Mouse (Mus musculus) CD8-positive naive resting alpha-beta T cell, adult 2 months (primary cell): ENCODE measurements around the gene Zfp281.

Experiments used
- DNase-seq, 2 experiments: peaks; one replicate each; pipeline ENCODE4 v3.0.0; 2022; ENCODE audit warnings: low read depth in 2 of 2, low spot score in 2 of 2

Gene Zfp281

DNA sequence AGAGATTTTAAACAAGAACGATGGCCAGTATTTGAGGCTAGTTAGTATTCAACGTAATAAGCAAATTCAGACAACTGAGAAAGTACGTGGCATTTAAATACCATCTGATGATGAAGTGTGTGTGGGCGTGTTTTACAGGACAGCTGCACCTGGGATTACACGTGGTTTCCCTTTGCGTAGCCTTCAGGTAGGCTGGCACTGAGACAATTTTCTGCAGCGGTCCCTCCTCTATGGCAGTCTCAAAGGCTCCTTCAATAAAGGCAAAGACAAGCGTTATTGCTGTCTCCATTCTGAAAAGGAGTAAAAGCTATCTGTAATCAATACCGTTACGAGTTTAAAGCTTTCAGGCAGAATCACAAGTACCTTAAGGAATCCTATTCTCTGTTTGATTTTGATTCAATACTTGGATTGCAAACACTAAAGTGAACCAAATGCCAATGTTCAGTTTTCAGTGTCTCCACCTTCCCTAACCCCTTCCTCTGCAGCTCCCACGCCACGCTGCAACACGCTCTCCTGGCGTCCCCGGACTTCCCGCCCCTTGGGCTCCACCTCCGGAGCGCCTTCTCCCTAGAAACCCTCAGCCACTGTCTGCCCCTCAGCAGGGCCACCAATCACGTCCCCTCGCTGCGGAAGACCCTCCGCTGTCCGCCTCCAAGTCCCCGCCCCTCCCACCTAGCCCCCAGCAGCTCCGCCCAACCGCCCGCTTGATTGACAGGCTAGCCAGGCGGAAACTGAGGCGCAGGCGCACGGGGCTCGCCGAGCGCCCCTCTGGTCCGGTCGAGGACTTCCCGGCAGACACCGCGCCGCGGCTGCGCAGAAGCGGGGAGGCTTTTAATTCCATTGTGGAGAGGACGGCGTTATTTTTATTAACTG lies at the start of gene Zfp281:
Gene Zfp281, plus strand, starts transcription at position 756 of the 873 bp plus-strand sequence.
- peak; percentile 82 to 89 for DNase-seq

GRCm38 (mm10) chr1:136577890-136578663 lies 46.6 kb upstream of the Zfp281 start:
- no peak for DNase-seq

DNA sequence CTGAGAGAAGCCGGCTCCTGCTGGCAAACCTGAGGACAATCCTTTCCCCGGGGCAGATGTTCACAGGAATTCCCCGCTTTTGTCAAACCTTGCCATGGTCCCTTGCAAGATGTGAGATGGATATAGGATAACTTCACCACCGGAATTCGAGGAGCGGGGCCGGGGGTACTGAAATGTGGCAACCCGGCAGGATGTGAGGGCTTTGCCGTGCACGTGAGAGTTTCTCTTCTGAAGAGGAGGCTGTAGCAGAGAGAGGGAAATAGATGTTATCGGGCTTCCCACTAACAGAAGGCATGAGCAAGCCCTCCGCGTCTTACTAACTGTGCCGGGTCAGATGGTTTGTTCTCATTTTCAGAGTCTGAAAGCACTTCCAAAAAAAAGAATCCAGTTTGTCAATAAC lies 45.3 kb upstream of the Zfp281 start:
- DNase-seq: peak in 1 of 2 experiments; percentile 34

GRCm38 (mm10) chr1:136580266-136580665 lies 44.4 kb upstream of the Zfp281 start:
- DNase-seq: peak; percentile 11 to 34

- no peak for DNase-seq
These were observed 42.9 kb upstream of the Zfp281 start for GRCm38 (mm10) chr1:136581841-136582240.

- DNase-seq: no peak
These were observed 36.8 kb upstream of the Zfp281 start for GRCm38 (mm10) chr1:136587761-136588405.

- no peak for DNase-seq
These were observed 35.8 kb upstream of the Zfp281 start for GRCm38 (mm10) chr1:136588908-136589307.

DNA sequence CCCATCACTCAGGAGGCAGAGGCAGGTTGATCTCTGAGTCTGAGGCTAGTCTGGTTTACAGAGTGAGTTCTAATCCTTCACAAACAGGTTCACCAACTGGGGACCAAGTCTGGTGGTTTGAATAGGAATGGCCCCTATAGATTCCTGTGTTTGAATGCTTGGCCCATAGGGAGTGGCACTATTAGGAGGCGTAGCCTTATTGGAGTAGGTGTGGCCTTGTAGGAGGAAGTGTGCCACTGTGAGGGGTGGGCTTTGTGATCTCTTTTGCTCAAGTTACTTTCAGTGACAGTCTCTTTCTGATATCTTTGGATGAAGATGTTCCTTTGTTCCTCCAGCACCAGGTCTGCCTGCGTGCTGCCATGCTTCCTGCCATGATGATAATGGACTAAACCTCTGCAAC lies 32.0 kb upstream of the Zfp281 start:
- no peak for DNase-seq

DNA sequence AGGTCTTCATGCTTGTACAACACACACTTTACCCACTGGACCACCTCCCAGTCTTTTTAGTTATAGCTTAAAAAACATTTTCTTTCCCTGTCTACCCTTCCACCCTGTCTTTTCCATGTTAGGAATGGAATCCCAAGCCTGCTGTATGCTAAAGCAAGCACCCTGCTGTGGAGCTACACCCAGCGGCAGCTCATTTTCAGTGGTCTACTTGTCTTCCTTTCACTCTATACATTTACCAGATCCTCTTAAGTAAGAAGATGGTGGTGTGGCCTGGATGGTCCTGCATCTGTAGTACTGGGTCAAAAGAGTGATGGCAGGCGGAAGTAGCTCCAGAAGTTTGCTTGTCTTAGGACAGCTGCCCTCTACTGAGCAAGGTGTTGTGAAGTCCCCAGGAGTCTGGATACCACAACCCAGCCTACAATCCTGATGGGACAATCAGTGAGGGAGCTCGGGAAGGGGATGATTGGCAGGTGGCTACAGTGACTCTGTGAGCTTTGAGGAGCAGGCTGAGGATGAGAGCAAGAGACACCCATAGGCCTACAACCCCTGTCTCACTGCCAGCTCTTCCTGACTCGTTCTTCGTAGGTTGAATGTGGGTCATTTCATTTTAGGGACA lies 30.4 kb upstream of the Zfp281 start:
- no peak for DNase-seq

DNA sequence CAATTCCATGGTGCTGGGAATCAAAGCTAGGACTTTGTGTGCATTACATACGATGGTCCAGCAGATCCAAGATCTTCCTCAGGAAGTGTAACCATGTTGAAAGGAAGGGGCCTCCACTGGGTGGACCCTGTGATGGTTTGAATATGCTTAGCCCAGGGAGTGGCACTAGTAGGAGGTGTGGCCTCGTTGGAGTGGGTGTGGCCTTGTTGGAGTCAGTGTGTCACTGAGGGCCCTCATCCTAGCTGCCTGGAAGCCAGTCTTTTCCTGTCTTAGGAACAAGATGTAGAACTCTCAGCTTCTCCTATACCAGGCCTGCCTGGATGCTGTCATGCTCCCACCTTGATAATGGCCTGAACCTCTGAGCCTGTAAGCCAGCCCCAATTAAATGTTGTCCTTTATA lies 27.9 kb upstream of the Zfp281 start:
- DNase-seq: no peak

DNA sequence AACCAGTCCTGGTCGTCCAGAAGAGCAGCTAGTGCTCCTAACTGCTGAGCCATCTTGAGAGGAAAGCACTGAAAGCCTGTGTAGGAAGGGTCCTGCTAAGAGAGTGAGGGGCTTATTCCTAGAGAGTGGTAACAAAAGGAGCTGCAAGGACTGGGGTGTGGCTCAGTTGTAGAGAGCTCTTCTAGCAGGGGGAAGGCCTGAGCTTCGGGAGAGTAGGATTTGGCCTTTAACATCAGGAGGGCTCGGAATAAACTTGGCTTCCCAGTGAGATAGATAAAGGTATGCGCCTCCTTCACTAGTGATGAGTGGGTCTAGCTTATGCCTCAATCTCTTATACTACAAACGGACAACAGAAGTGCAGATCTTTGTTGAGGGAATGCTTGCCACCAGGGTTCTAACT lies 26.4 kb upstream of the Zfp281 start:
- no peak for DNase-seq

DNA sequence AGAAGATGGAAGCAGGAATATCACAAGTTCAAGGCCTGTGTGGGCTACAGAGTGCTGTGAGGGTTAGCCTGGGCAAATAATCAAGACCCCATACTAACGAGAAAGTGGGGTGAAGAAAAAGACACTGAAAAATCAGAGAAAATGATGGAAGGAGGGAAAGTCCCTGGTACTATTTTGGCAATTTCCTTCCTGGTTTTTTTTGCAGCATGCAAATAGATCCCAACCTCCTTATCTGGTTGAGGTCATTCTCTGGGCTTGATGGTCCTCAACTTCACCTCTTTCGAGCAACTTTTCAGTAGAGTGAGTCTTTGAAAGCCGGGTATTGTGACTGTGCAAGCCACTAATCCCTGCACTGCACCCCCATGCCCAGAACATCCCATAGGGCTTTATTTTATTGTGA lies 24.6 kb upstream of the Zfp281 start:
- no peak for DNase-seq

DNA sequence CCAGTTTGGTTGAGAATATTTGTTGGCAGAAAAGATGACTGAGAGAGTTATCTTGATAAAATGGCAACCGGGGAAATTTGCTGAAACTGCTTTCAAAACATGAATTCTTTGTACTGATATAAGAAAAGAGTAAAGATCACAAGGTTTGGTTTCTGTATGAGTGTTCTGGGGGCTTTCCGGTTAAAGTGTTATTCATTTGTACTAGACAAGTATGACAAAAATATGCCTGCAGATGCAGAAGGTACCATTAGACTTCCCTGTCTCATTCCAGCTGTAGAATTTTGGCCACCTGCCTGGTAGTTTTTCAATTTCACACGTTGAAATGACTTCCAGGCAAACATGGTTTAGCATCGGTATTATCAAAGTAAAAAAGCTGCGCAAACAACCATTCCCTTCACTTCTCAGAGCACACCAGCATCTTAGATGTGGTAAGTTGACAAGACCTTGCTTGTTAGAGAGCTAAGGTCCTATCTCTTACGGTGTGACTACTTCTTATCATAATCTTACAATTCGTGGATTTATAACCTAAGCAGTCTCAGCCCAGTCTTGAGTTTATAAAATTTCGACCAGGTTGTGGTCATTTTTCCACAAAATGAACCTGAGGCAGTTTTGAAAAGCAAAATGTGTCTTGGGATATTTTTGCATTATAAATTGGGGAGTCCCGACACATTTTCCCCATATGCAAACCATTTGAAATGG lies 23.9 kb upstream of the Zfp281 start:
- DNase-seq: peak; percentile 46 to 62

DNA sequence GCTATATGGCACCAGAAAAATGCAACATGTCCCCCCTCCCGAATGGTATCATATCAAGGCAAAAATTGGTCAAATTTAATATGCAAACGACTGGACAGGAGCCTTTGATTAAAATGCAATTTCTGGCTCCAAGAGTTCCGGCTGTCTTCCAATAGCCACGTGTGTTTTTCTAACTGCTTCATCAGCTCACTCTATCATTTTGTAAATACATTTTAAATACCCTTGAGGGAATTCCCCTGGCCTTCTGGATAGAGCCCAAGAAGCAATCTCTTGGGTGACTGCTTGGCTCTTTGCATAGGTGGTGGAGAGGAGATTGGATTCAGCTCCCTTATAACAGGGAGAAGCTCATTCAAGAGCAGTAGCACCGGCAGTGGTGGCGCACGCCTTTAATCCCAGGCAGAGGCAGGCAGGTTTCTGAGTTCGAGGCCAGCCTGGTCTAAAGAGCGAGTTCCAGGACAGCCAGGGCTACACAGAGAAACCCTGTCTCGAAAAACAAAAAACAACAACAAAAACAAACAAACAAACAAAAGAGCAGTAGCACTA lies 23.3 kb upstream of the Zfp281 start:
- DNase-seq: no peak

DNA sequence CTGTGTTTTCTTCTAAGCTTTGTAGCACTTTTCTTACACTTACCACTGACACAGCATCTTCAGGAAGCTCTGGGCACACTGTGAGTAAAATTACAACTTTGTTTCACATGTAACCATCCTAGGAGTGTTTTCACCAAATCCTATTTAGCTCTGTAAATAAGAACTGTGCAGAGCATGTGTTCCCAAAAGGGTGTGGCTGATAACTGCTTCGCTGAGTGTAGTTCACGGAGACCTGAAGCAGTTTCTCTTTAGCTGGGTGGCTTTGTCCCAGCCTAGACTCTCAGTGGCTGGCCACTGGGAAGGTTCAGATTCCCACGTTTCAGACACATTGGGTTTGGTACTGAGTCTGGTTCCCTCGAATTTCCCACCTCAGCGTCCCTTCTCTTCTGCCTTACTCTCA lies 22.4 kb upstream of the Zfp281 start:
- DNase-seq: no peak

GRCm38 (mm10) chr1:136604190-136604589 lies 20.5 kb upstream of the Zfp281 start:
- DNase-seq: no peak

GRCm38 (mm10) chr1:136605790-136606189 lies 18.9 kb upstream of the Zfp281 start:
- DNase-seq: no peak

- no peak for DNase-seq
These were observed 18.4 kb upstream of the Zfp281 start for GRCm38 (mm10) chr1:136606278-136606677.

GRCm38 (mm10) chr1:136608339-136609261 lies 16.1 kb upstream of the Zfp281 start:
- DNase-seq: peak in 1 of 2 experiments; percentile 26
